Mouse (Mus musculus): ENCODE results near the gene Rbl2. TPM values are rescaled to one million over a fixed set of nuclear protein-coding genes. Genes with fewer than 3 reads are reported as not detected.
A peak's percentile ranks its signal among the peaks of the same experiment; 100 is the strongest.

Gene Rbl2
- total RNA-seq, 4 experiments from 2014 or later: 34.6 to 46.1 (median 42.0) TPM

- no peak for DNase-seq (ENCODE audit: low spot score)
These were observed 36.4 kb downstream of the Rbl2 start for GRCm38 (mm10) chr8:91106271-91106670.

GRCm38 (mm10) chr8:91111868-91112477, 42.1 kb downstream of the Rbl2 start:
- no peak for DNase-seq (ENCODE audit: low spot score)

- no peak for DNase-seq (ENCODE audit: low spot score)
These were observed 44.6 kb downstream of the Rbl2 start for GRCm38 (mm10) chr8:91114428-91114827.

- DNase-seq (ENCODE audit: low spot score): no peak
These were observed 45.1 kb downstream of the Rbl2 start for GRCm38 (mm10) chr8:91114910-91115309.

GRCm38 (mm10) chr8:91117537-91117936, 47.7 kb downstream of the Rbl2 start:
- no peak for DNase-seq (ENCODE audit: low spot score)

DNA sequence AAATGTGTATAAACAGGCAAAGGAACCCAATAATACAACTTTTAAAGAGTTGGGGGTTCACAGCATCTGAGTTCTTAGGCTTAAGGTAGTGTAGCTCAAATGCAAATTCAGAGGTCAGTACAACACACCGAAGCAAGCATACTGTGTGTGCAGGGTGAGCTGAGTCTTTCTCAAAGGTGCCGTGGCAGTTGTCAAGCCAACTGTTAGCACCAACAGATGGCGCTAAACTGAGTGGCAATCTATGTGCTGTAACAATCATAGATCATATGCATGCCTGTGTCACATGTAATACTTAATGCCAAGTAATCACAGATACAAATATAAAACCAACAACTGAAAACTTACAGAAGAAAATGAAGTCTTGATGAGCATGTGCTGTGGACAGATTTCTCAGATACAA, 48.3 kb downstream of the Rbl2 start:
- DNase-seq (ENCODE audit: low spot score): no peak

GRCm38 (mm10) chr8:91124315-91124714, 54.5 kb downstream of the Rbl2 start:
- DNase-seq (ENCODE audit: low spot score): no peak

DNA sequence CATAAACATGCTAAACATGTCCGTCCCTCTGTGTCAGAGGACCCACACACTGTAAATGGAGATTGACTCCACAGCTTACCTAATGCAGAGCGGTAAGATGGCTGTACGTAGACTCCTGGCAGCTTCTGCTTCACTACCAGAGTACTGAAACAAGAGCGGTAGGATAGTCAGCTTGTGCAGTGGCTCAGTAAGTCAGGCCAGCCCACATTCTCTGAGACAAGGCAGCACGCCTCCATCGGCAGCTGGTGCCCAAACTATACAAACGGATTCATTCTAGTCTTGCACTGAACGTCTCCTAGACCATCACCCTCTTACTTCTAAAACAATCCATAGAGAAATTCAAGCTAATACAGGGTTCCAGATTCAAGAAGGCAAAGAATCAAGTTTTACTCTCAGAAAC, 56.9 kb downstream of the Rbl2 start:
- DNase-seq (ENCODE audit: low spot score): no peak

DNA sequence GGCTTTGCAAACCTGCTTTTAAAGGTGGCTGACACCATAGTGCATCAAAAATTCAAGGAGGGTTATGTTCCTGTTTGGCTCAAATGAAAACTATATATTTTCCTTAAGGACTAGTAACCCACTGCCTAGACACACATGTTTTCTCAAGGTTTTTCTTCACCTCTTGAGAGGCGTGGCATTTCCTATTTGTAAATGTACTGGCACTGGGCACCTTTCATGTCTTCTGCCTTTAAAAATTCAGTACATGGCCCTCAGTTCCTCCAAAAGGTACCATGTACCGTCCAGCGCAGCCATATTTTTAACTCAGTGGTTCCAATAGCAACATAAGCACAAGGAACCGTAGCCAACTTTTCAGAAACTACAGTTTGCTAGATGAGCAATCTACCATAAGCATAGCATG, 62.9 kb downstream of the Rbl2 start:
- no peak for DNase-seq (ENCODE audit: low spot score)

DNA sequence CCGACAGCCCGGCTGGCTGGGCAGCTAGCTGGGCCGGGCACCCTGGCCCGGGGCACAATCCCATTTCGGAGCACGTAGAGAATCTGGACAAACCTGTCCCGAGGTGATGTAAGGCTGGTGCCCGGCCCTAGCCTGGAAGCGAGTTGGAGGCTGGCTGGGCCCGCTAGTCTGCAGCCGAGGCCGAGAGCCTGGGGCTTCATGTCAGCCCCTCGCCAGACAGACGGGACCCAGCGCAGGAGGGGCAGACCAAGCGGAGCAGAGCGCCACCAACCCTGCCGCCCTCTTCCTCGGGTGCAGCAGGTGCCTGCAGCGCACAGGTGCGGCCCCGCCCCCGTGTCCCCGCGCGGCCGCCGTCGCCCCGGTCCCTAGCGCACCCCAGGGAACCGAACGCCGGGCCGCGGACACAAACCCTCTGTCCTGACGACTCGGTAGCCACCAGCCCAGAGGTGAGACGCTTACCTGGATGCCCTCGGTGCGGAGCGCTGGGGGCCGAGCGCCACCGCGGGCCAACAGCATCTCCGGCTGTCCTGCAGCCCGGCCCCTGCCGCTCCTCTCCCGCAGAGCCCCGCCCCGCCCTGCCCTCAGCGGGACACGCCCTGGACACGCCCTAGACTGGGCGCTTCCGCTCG, 63.7 kb downstream of the Rbl2 start:
- DNase-seq (ENCODE audit: low spot score): no peak

- DNase-seq (ENCODE audit: low spot score): peak; percentile 99
These were observed 64.2 kb downstream of the Rbl2 start for GRCm38 (mm10) chr8:91134070-91134475.

- DNase-seq (ENCODE audit: low spot score): no peak
These were observed 64.8 kb downstream of the Rbl2 start for GRCm38 (mm10) chr8:91134659-91135058.

DNA sequence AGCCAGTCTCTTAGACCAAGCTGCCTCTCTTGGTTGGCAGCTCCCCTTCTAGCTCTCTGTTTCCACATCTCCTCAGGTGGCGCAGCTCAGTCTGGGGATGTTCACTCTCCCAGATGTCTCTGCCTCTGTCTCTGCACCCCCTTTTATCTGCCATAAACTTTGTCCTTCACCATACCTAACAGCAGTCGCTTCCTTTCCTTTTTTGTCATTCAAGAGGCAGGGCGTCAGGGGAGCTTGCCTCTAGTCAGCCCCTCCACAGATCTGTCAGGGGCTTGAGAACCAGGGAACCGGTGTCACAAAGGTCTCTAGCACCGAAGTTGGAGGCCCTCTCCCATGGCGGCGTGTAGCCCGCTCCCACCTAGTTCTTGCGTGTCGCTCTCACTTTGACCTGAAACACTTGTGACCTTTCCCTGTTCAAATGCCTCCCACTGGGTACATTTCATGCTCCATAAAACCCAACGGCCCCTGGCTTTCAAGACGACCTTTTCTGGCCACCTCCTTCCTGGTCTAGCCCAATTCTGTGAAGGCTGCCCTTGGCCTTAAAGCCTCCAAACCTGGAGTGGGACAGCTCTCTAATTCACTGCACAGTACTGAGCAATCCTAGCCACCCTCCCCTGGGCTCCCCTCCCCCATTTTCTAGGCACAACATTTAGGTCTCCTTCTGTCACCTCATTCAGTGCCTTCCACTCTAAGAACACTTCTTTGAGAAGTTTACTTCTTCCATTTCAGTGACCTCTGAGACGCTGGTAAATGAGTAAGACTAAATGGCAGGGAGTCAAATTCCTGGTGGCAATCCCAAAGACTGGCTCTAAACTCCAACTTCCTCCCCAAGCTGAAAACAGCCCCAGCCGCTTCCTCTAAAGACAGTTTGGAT, 65.7 kb downstream of the Rbl2 start:
- DNase-seq (ENCODE audit: low spot score): no peak

GRCm38 (mm10) chr8:91140828-91141227, 71.0 kb downstream of the Rbl2 start:
- DNase-seq (ENCODE audit: low spot score): no peak

DNA sequence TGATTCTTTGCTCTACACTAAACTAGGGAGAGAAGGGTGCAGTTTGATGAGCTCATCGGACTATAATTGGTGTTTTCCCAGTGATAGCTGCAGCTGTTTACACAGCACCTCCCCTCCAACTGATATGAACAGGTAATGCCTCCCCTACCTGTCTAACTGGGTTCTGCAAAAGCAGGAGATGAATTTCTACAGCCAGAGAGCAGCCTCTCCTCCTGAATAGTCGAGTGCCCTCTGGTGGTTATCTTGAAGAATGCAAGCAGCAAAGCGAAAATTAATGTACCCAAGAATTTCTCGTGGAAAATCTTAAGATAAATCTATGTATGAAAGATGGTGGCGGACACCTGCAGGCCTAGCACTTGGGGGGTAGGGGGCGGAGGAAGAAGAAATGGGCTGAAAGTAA, 77.9 kb downstream of the Rbl2 start:
- DNase-seq (ENCODE audit: low spot score): peak; percentile 52

DNA sequence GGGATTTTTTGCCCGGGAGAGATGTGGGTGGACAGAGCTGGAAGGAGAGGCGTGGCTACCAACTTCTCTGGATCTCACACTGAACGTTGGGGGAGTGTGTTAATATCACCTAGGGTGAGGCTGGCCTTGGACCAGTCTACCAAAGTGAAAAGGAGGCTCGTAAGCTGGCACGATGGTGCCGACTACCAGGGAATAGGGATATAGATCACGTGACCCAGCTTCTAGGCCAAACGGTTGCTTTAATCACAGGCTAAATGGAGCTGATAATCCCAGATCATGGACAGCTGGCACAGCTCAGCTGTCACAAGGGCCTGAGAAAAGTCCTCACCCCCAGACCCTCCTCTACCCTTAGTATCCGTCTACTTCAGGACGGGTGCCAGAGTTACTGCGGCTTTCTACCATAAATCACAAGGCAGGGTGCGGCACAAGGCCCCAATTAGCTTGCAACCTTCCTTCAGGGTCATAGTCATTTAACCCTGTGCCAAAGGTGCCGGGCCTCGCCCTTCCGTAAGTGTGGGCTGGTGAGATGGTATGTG, 78.9 kb downstream of the Rbl2 start:
- no peak for DNase-seq (ENCODE audit: low spot score)

DNA sequence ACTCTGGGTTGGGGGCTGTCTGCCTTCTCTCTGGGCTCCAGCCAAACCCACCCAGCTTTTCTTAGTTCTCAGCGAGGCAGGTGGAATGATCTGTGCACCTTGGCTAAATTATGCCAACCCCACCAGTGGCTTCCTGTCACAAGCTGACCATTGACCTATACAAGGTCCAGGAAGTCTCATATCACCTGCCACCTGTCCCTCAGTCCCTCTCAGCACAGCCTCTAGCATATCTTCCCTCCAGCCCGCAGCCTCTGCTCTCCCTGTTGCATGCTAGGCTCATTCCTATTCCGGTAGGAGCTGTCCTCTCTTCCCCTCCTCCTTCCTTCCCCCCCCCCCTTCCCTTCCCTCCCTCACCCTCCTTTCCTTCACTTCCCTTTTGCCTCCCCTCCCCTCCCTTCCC, 79.4 kb downstream of the Rbl2 start:
- DNase-seq (ENCODE audit: low spot score): no peak

DNA sequence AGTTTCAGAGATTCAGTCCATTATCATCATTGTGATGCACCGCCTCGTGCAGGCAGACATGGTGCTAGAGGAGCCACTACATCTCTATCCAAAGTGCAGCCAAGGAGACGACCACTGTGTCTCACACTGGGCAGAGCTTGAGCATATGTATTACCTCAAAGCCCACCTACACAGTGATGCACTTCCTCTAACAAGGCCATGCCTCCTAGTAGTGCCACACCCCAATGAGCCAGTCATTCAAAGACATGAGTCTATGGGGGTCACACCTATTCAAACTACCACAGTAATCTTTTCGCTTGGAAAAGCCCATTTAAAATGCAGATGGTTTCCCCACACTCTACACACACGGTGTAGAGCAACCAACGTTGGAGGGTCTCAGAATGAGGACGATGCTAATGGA, 81.7 kb downstream of the Rbl2 start:
- DNase-seq (ENCODE audit: low spot score): no peak

GRCm38 (mm10) chr8:91153831-91154230, 84.0 kb downstream of the Rbl2 start:
- no peak for DNase-seq (ENCODE audit: low spot score)

GRCm38 (mm10) chr8:91154564-91154963, 84.7 kb downstream of the Rbl2 start:
- no peak for DNase-seq (ENCODE audit: low spot score)

- DNase-seq (ENCODE audit: low spot score): no peak
These were observed 88.8 kb downstream of the Rbl2 start for GRCm38 (mm10) chr8:91158617-91159016.

- DNase-seq (ENCODE audit: low spot score): no peak
These were observed 90.3 kb downstream of the Rbl2 start for GRCm38 (mm10) chr8:91159959-91160800.

All from heart, adult 8-10 months (tissue).